Mouse (Mus musculus): Measurements from ENCODE around the gene Tmtc1.

GRCm38 (mm10) chr6:148391286-148391685 is 52.9 kb downstream of the Tmtc1 start:
- TF ChIP-seq POLR2A (IDR thresholded peaks at IDR 0.05; ENCODE audit: insufficient read depth, low read length) (no peak), CTCF (IDR thresholded peaks at IDR 0.05; ENCODE audit: low read depth, low read length) (no peak)

Data from ES-Bruce4 (cell line).